Mouse (Mus musculus) stomach, postnatal 0 days (tissue): ENCODE data around the gene Tcf20. TPM values are rescaled to one million over a fixed set of nuclear protein-coding genes. Genes with fewer than 3 reads are reported as not detected.

Source experiments
- ATAC-seq: fragments of 200-750 bp; cut with Nextera tagmentation; 2 replicates; pipeline ENCODE4 v1.8.0; 2017; ENCODE audit not compliant: low FRiP score, low TSS enrichment
- DNase-seq: peaks from one replicate; pipeline ENCODE4 v3.0.0-alpha.2; 2016; ENCODE audit warnings: low spot score
- H3K27ac ChIP-seq: fragments of 300-500 bp; sonication (generic); replicated peaks from 2 replicates; pipeline ENCODE4 v1.5.1; 2014; ENCODE audit warnings: mild to moderate bottlenecking, control low read depth
- H3K27me3 ChIP-seq: fragments of 300-500 bp; sonication (generic); 2 replicates; pipeline ENCODE4 v1.6.1; 2014; ENCODE audit warnings: low read length; ENCODE audit not compliant: control insufficient read depth, insufficient read depth
- H3K36me3 ChIP-seq: fragments of 300-500 bp; sonication (generic); 2 replicates; pipeline ENCODE4 v1.6.1; 2014; ENCODE audit warnings: low read length, mixed read lengths; ENCODE audit not compliant: control insufficient read depth, insufficient read depth
- H3K4me1 ChIP-seq: fragments of 300-500 bp; sonication (generic); replicated peaks from 2 replicates; pipeline ENCODE4 v1.6.1; 2014; ENCODE audit warnings: antibody characterized with exemption; ENCODE audit not compliant: control insufficient read depth, insufficient read depth
- H3K4me2 ChIP-seq: fragments of 300-500 bp; sonication (generic); replicated peaks from 2 replicates; pipeline ENCODE4 v1.6.1; 2014; ENCODE audit warnings: low read depth, mild to moderate bottlenecking, control low read depth, moderate library complexity
- H3K4me3 ChIP-seq: fragments of 300-500 bp; sonication (generic); 2 replicates; pipeline ENCODE4 v1.5.1; 2014; ENCODE audit warnings: low read depth, low read length, control low read depth
- H3K9ac ChIP-seq: fragments of 300-500 bp; sonication (generic); 2 replicates; pipeline ENCODE4 v1.6.1; 2014; ENCODE audit warnings: mild to moderate bottlenecking, low read length, control low read depth, mixed read lengths
- H3K9me3 ChIP-seq: fragments of 300-500 bp; sonication (generic); 2 replicates; pipeline ENCODE4 v1.6.1; 2016; ENCODE audit warnings: low read length; ENCODE audit not compliant: control insufficient read depth
- CTCF ChIP-seq: IDR thresholded peaks from 2 replicates; pipeline ENCODE4 v1.5.1; 2016; ENCODE audit warnings: antibody characterized with exemption, low read depth, mild to moderate bottlenecking, moderate library complexity
- EP300 ChIP-seq: optimal IDR thresholded peaks from 2 replicates; pipeline ENCODE3; 2016; ENCODE audit warnings: antibody characterized with exemption
- WGBS: fragments of 180-500 bp; shearing (Covaris S2); extraction: QIAGEN DNeasy Blood & Tissue Kit; methylation state at CpG from one replicate; pipeline ENCODE4 v1.1.7; 2014; 5-methylcytosine and 5-hydroxymethylcytosine counted together
- polyA plus RNA-seq: library from polyadenylated mRNA; unstranded; fragments of >200 nt; fragmentation: Nextera tagmentation; extraction: Ambion mirVana; gene quantifications from 2 replicates; pipeline ENCODE4 v1.2.1, GENCODE M21; 2015

Gene Tcf20
- polyA plus RNA-seq, 1 experiment from 2014 or later = 3.6 TPM

DNA sequence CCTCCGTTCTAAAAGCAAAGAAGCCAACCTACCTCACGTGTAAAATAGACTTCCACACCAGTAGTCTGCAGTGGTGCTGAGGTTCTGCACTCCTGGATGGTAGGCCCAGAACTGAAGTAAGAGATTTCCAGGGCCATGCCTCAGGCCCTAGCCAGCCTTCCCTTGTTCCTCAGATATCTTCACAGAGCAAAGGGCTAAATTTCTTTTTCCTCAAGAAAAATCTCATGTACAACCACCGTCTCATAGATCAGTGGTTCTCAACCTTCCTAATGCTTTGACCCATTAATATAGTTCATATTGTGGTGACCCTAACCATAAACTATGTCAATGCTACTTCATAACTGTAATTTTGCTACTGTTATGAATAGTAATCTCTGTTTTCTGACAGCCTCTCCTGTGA lies 87.3 kb downstream of the Tcf20 start:
- TF ChIP-seq EP300 = no peak
- TF ChIP-seq CTCF = no peak
- H3K9ac ChIP-seq = peak overlapping the region; percentile 87; the same call in 1 of the 2 replicates

GRCm38 (mm10) chr15:82899676-82900301 lies 87.9 kb downstream of the Tcf20 start:
- peak; percentile 90 for DNase-seq
- ATAC-seq = peak; percentile 91
- Histone ChIP-seq H3K4me3 (peak overlapping the region; percentile 92), H3K4me1 (peaks cover 3% of the 10 kb centered on the region; the same call in 1 of the 2 replicates), H3K9ac (peak overlapping the region; percentile 87), H3K27ac (peak overlapping the region; percentile 97), H3K4me2 (peak overlapping the region; percentile 100), H3K27me3 (no peaks in the 10 kb centered on the region), H3K9me3 (no peaks in the 10 kb centered on the region), H3K36me3 (no peaks in the 10 kb centered on the region)
- 3% methylated on average over 38 of the region's 56 CpGs for WGBS
- TF ChIP-seq EP300 (no peak), CTCF (peak; percentile 22; the same call in 1 of the 2 replicates)

More for the DNA sequence above, 87.3 kb downstream of the Tcf20 start:
- no peaks in the 10 kb centered on the region for H3K36me3 ChIP-seq
- H3K27ac ChIP-seq = peak overlapping the region; percentile 97; the same call in 1 of the 2 replicates
- H3K4me2 ChIP-seq = peak overlapping the region; percentile 100
- ATAC-seq (no peak), DNase-seq (no peak)
- WGBS = 37% methylated on average over 3 of the region's 3 CpGs
- H3K4me3 ChIP-seq = peak overlapping the region; percentile 92; the same call in 1 of the 2 replicates
- no peaks in the 10 kb centered on the region for H3K27me3 ChIP-seq
- H3K4me1 ChIP-seq = peaks cover 3% of the 10 kb centered on the region; the same call in 1 of the 2 replicates
- H3K9me3 ChIP-seq = no peaks in the 10 kb centered on the region

DNA sequence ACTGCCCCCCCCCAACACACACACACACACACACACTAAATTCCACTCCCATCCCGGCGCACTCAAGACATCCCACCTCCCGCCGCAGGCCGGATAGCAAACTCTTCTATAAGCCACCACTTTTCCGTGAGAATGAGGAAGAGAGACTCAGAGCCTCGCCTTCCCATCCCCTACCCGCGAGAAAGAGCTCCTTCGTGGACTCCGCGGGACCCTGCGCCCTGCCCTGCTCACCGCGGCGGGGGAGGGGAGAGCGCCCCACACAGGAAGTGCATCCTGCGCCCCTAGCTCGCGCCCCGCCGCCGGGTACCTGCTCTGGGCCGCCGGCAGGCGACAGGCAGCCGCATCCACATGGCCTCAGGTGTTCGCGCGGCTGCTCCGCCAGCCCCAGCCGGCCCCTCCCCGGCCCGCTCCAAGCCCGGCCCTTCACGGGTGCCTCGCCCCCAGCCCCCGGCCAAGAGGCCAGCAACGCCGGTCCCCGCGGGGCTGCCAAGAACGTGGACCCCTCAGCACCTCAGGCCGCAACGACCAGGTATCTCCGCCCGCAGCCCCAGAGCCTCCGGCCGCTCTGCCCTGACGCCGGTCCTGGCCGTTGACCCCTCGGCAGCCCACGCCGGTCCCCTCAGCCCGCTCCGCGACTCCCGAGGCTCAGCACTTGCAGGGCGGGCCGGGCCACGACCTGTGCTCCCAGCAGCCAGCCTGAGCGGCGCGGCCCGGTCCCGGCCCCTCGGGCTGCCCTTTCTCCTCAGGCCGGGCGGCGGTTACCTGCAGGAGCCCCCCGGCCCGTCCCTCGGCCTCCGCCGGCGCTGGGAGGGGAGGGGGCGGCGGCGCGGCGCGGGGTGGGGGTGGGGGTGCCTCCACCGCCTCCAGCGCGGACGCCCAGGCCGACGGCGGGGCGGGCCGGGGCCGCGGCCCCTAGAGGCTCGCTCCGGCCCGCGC lies 88.7 kb downstream of the Tcf20 start:
- H3K36me3 ChIP-seq = no peaks in the 10 kb centered on the region
- H3K27ac ChIP-seq = peak overlapping the region; percentile 97
- TF ChIP-seq EP300 (no peak), CTCF (peak; percentile 17; the same call in 1 of the 2 replicates)
- WGBS = 1% methylated on average over 72 of the region's 98 CpGs
- no peaks in the 10 kb centered on the region for H3K27me3 ChIP-seq
- H3K9ac ChIP-seq = peak overlapping the region; percentile 87
- H3K4me3 ChIP-seq = peak overlapping the region; percentile 92
- no peaks in the 10 kb centered on the region for H3K9me3 ChIP-seq
- DNase-seq (peak; percentile 69), ATAC-seq (peak; percentile 80)
- peak overlapping the region; percentile 100 for H3K4me2 ChIP-seq
- peaks cover 3% of the 10 kb centered on the region; the same call in 1 of the 2 replicates for H3K4me1 ChIP-seq

DNA sequence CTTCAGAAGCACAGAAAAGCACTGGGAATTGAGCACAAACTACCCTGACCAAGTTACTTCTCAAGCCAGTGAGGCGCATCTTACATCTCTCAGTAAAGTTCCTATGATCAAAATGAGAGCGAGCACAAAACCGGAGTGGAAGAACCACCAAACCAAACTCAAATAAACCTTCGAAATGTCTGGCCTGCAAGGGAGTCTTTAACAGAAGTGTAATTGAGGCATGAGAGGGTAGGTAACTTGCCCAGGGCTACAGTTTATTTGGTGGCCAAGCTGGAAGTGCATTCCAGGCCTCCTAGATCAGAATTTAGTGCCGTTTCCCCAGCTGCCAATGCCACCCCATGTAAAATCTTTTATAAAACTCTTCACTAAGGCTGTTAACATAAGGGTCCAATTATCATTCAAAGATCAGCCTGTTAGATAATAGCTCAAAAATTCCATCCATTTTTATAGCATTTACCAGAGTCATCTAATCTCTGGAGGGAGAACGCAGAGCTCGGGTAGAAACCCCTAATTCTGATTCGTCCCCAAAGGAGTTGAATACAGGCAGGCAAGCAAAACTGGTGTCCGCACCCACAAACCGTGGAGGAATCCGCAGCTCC lies 89.4 kb downstream of the Tcf20 start:
- TF ChIP-seq EP300 = no peak
- Histone ChIP-seq H3K4me2 (peak overlapping the region; percentile 100), H3K4me1 (peaks cover 3% of the 10 kb centered on the region; the same call in 1 of the 2 replicates), H3K4me3 (peak overlapping the region; percentile 92), H3K9ac (peak overlapping the region; percentile 87), H3K27ac (no peak overlapping the region), H3K9me3 (no peaks in the 10 kb centered on the region), H3K36me3 (no peaks in the 10 kb centered on the region), H3K27me3 (no peaks in the 10 kb centered on the region)
- WGBS = 18% methylated on average over 11 of the region's 11 CpGs
- ATAC-seq (no peak), DNase-seq (no peak)

GRCm38 (mm10) chr15:82896336-82896735 lies 91.3 kb downstream of the Tcf20 start:
- H3K36me3 ChIP-seq = no peaks in the 10 kb centered on the region
- H3K9me3 ChIP-seq = no peaks in the 10 kb centered on the region
- H3K4me2 ChIP-seq = no peak overlapping the region
- ATAC-seq (no peak), DNase-seq (no peak)
- H3K27me3 ChIP-seq = no peaks in the 10 kb centered on the region
- WGBS = 48% methylated on average over 1 of the region's 1 CpGs
- H3K9ac ChIP-seq = no peak overlapping the region
- H3K4me3 ChIP-seq = no peak overlapping the region
- TF ChIP-seq EP300 (no peak), CTCF (no peak)
- no peak overlapping the region for H3K27ac ChIP-seq
- peaks cover 3% of the 10 kb centered on the region; the same call in 1 of the 2 replicates for H3K4me1 ChIP-seq
